Mouse (Mus musculus) layer of hippocampus, adult 9-11 months (tissue): ENCODE results near the gene Cd209e.
"Not testable (repeated sequence)": the region's sequence is repeated elsewhere in the genome, so short reads cannot be mapped to it uniquely, and the experiment has no call there.

Experiments
- DNase-seq: peaks from one replicate; pipeline ENCODE4 v3.0.0; 2022

Gene Cd209e

GRCm38 (mm10) chr8:3854209-3854608, at the start of gene Cd209e:
Gene Cd209e (minus strand): TSS chr8:3854309.
- no peak for DNase-seq

GRCm38 (mm10) chr8:3878455-3878854, 24.3 kb upstream of the Cd209e start, which contains the start of gene Cd209d:
Gene Cd209d (minus strand): TSS chr8:3878555.
- no peak for DNase-seq

- DNase-seq: no peak
Measured at GRCm38 (mm10) chr8:3876121-3876520, 22.0 kb upstream of the Cd209e start.

- not testable (repeated sequence) for DNase-seq
Measured at GRCm38 (mm10) chr8:3862736-3863135, 8.6 kb upstream of the Cd209e start.

- peak; percentile 21 for DNase-seq
Measured at GRCm38 (mm10) chr8:3803091-3803490, 51.0 kb downstream of the Cd209e start.
